Mouse (Mus musculus) frontal cortex, adult 2 months (tissue): ENCODE results near the gene Sh2d3c. TPM values are rescaled to one million over a fixed set of nuclear protein-coding genes. Genes with fewer than 3 reads are reported as not detected.

Experiments
- DNase-seq, 2 experiments: peaks; one replicate each; pipeline ENCODE4 v3.0.0; 2022; ENCODE audit warnings: low spot score in 1 of 2; ENCODE audit errors: extremely low spot score in 1 of 2
- polyA plus RNA-seq: library from polyadenylated mRNA; depleted of rRNA; stranded (reverse); fragments of >200 nt; gene quantifications from 2 replicates; pipeline ENCODE4 v1.2.3, GENCODE M21; 2012

Gene Sh2d3c
- polyA plus RNA-seq, 1 experiment = 28.6 TPM

DNA sequence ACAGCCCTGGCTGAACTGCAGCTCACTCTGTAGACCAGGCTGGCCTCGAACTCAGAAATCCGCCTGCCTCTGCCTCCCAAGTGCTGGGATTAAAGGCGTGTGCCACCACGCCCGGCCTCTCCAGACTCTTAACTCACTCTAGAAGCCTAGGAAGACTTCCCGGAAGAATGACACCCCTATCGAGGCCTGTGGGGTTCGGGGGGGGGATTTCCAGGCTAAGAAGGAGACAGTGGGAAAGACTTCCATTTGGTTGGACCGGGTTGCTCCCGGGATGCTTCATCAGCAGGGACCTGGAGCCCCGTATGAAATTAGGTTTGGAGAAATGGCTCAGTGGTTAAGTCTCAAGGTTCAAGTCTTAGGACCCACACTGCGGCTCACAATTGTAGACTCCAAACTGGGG lies 26.2 kb upstream of the Sh2d3c start:
- no peak for DNase-seq

DNA sequence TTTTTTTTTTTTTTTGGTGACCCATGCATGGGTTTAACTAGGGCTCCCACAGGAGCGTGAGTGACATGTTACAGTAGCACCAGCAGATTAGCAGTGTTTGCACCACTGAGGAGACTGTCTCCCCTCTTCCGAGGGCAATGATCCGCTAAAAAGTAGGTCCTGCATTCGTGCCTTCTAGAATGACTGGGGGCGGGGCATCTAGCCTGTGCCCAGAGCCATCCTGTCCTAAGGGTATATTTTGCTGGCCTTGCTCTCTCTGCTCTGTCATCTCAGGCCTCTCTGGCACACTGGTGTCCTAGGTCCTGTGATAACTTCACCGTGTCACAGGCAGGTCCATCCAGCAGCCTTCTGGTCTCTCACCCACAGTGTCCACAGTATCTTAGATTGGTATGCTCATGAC lies 21.2 kb upstream of the Sh2d3c start:
- no peak for DNase-seq

DNA sequence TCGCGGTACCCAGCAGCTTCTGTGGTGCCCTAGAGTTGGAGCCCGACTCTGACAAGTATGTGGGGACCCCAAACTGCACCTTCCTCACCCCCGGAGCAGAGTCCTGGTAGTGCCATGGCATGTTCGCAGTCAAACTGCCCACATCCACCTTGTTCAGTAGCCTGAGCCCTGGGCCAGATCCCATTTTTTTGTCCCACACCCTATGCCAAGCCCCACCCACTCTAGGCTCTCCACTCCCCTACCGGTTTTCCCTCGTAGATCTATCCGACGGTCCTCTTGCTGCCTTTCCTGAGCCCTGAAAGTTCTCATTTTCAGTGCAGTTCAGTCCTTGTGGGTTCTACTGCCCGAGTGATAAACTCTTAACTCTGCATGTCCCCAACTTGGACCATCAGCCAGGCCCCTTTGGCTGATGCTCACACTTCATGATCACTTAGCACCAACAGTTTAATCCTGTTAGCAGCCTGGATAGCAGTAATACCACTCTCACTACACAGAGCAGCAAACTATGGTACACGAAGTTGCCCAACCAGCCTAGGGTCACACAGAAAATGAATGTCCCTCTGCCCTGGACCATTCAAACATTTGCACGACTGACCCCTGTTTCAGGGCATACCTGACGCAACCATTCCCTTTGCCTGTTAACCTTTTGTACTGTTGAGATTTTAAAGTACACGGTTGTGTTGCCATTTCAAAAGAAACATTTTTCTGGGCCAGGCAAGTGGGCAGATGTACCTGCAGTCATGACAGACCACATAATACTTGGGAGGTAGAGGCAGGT lies 19.7 kb upstream of the Sh2d3c start:
- DNase-seq = no peak

DNA sequence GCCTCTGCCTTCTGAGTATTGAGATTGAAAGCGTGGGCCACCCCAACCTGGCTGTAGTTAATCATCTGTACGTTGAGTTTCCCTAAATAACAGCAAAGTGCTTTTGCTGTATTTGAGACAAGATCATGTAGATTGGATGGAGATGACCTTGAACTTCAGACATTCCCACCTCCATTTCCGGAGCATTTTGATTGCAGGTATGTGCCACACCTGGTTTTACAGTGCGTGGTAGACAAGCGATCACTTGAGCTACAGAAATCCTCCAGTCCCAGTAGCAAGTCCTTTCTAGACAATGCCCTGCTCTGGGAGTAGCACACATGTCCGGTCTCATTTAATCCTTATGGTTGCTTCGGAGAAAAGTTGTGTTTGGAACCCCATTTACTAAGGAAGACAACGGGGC lies 17.8 kb upstream of the Sh2d3c start:
- DNase-seq = no peak

DNA sequence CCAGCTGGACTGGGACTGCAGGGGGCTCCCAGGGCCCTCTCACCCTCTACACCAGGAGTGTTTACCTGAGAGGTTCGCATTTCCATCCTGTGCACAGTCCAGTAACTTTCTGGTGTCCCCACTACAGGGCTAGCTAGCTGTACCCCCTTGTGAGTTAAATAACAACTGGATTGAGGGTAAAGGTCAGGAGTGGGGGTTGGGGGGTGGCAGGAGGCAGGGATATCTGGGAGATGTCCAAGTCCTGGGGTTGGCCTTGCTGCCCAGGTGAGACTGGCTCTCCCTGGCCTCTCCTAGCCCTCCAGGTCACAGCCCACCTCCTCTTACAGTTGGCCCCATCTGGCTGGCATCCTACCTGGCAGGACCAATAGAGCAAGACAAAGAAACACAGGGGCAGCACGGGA lies 16.8 kb upstream of the Sh2d3c start, which contains the start of gene Fpgs:
TSS of gene Fpgs (minus strand) at position 125 of the 401 bp plus-strand sequence.
- DNase-seq = no peak

DNA sequence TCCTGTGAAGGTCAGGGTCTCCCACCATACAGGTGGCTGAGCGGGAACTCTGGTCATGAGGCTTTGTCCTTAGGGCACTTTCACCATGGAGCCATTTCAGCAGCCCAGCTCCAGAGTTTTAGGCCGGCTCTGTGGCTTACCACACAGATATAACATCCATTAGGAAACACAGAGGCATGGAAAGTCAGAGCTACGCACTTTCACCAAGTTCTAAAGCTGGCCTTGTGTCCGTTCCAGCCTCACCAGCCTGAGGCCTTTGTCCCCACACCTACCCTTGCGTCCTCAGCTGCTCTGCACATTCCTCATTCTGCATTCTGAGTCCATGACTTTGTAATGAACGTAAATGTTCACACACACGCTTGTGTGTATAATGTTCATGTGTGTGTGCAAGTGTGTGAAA lies 15.8 kb upstream of the Sh2d3c start:
- no peak for DNase-seq

DNA sequence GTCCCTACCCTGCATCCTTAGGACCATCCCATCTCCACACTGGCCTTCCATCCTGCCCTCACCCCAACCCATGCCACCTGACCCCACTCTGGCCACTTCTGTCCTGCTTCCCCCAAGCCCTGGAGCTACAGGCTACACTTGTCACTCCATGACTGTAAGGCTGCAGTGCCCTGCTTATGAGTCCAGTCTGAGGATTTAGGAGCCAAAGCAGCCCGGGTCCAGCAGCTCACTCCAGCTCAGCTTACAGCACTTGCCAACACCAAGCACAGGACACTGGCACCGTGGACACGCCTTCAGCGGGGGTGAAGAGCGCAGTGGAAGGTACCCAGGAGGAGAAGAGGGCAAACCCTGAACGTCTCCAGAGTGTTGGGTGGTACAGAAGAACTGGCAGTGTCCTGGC lies 13.9 kb upstream of the Sh2d3c start:
- DNase-seq = no peak

DNA sequence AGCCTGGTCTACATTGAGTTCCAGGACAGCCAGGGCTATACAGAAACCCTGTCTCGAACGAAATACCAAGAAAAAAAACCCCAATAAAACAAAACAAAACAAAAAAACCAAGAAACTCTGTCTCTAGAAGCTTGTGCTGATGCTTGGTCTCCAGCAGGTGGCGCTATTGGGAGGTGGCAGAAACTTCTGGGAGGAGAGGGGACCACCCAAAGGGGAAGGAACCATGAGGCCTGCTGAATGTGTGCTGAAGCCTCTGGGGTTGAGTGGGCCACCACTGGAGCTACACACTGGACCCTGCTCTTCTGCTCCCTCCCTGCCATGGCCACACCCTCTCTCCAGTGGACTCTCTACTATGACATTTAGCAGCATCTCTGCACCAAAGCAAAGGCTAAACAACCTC lies 12.2 kb upstream of the Sh2d3c start:
- no peak for DNase-seq

DNA sequence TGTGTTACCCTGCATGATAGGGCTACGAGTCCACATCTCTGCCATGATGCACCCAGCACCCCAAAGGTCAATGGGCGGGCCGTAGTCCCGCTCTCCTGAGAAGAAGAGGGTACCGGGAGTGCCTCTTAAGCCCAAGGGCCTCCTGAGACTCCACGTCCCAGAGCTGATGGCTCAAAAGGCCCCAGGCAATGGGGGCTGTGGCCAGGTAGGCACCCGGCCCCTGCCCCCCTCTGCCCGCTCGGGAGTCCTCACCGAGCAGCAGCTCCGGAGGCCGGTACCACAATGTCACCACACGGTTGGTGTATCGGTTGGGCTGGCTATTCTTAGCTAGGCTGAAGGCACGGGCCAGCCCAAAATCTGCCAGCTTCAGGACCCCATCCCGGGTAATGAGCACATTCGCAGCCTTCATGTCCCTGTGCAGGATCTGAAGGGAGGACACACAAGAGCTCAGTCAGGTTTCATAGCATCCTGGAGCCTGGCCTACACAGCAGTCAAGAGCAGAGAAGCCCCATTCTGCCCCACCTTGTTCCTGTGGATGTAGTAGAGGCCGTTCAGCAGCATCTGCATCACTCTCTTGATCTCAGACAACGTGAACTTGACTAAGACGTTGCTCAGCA lies 11.2 kb upstream of the Sh2d3c start:
- no peak for DNase-seq

DNA sequence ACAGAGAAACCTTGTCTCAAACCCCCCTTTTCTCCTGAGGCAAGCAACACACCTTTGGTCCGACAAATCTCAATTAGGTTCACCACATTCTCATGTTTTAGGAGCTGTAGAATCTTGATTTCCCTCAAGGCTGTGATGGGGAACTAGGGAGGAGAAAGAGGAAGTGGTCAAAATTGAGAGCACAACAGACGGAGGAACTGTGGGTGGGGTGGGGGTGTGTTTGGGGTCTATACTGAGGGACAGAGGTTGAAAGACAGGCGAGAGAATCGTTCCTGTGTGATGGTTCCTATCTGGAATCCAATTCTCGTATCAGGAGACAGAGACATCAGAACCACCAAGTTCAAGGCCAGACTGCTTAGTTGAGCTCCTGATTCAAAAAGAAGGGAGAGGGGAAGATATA lies 10.4 kb upstream of the Sh2d3c start:
- DNase-seq = no peak

DNA sequence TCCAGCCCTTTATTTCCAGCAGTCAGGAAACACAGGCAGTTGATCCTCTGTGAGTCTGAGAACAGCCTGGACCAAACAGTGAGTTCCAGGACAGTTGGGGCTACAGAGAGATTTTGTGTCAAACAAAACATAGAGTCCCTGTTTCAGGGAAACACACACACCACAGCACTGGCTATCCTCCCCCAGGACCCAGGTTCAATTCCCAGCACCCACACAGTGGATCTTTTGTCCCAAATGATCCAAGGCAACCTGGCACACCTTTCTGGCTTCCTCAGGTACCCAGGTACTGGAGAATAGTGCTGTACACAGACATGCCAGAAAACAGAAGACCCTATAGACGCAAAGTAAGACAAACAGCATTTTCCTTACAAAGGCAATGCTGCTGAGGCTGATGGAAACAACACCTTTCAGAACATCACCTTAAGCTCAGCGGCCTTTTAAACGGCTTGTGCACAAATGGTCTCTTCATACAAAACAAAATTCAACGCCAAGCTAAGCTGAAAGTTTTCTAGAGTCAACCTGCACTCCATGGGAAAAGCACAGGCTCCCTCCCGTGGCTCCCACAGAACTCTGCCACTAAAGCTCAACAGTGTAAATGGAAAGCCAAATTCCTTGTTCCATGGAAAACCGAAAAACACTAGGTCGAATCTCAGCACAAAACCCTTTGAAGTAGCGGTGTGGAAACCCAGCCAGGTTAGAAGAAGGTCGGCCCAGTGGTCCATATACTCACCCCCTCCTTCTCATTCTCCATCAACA lies 9.4 kb upstream of the Sh2d3c start:
- DNase-seq = no peak

DNA sequence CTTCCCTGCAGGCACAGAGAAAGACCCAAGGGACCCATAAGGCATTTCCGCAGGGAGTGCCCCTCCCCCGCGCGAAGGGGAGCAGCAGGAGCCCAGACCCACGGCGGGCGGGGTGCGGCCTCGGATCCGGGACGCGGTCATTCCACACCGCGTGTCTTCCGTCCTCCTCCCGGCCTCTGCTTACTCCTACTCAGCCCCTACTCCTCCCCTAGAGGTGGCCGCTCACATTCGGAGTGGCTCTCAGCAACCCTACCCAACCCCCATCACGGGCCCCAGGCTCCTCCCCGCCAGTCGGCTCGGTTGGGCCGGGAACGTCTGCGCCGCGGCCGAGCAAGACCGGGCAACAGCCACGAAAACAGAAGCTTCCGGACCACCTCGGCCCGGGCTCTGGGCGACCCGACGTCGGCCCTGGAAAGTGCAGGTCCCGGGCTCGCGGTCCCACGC lies 8.7 kb upstream of the Sh2d3c start:
- peak in 1 of 2 experiments; percentile 28 for DNase-seq

DNA sequence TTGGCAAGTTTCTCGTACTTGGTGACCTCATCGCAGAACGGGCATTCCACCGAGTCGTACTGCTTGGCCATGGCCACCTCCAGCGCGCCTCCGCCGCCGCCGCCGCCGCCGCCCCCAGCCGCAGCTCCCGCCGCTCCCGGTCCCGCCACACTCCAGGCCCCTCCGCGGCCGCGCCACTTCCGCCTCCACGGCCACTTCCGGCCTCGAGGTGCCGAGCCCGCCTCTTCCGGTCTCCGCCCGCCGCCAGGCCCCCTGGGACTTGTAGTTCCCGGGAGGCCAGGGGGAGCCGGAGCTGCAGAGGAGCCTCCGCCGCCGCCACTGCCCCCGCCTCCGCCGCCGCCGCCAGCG lies 8.3 kb upstream of the Sh2d3c start:
- DNase-seq = peak; percentile 84 to 91

DNA sequence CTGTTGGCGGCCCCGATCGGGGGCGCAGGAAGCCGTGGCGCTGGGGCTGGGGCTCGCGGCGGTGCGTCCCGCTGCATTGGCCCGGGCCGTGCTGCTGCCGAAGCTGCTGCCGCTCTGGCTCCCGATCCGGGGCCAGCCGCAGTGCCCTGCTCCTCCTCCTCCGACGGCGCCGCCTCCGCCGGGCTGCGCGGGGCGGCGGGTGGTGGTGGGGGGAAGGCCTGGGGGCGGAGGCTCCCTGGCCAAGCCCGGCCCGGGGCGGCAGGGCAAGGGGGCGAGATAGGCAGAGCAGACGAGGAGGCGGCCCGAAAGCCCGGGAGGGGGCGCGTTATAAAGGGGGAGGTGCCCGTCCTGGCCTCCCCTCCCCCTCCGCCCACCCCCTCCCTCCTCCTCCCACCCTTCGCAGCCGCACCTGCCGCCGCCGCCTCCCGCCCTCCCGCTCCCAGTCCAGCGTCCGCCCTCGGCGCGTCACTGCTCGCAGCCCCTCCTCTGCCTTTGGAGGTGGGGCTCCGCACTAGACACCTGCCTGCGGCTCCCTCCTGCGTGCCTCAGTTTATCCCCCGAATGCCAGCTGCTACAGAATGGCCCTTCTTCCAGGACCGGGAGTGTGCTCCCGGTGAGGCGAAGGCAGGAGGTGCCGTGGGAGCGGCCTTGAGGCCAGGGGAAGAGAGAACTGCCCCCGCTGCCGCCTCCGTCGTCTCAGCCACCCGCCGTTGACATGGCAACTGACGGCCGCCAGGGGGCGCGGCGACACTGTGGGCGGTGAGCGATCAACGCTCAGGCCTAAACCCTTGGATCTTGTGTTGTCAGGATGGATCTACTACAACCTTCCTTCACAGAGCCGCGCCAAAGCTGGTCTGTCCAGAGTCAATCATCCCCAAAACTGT lies 7.7 kb upstream of the Sh2d3c start, which contains the start of gene Cdk9:
TSS of gene Cdk9 (minus strand) at position 143 of the 884 bp plus-strand sequence.
- DNase-seq = peak; percentile 82 to 95

DNA sequence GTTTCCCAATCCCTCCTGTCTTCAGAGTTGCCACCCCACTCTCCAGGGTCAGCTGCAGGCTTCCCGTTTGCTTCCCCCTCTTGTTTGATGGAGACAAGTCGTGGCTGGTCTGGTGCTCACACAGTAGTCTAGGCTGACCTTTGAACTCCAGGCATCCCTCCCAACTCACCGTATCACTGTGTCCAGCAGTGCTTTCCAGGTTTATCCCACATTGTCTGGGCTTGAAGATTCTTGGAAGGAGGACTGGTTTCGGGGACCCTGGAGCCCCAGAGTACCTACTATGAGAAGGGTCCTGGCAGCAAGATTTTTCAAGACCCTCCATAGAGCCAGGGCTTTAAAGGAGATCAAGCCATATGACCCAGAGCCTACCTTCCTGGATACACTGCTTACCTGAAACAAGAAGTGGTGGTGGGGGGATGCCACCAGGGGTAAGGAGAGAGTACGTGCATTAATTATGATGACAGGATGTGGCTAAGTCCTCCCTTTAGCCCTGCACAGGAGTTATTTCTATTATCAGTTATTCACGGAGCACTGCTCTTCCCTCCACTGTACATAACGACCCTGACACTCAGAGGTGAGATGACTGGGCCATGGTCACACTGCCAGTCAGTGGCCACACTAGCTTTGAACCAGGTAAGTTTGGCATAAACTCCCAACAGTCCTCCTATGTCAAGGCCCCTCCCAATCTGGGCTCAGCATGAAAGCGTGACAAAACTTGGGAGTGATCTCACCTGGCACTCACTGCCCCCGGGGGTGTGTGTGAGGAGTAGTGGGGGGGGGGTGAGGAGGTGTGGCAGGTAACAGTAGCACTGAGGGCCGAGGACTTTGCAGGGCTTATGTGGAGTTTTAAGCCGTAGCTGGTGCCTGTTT lies 6.5 kb upstream of the Sh2d3c start:
- no peak for DNase-seq

DNA sequence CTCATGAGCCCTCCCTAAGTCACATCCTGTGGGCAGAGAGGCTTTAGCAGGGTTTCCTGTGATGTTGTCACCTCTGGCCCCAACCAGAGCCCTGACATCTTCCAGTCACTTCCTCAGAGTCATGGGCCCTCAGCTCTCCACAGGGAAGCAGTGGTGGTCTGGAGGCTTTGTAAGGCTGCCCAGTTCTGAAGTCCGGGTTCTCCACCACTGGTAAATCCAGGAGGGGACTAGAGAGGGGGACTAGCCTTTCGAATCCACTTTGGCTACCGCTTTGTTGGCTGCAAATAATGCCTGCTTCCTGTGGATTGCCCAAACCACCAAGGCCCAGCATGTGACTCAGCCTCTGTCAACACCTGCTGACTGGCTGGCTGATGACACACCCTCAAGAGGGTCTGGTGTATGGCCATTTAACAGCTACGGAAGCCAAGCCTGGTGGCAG lies 5.8 kb upstream of the Sh2d3c start:
- no peak for DNase-seq

DNA sequence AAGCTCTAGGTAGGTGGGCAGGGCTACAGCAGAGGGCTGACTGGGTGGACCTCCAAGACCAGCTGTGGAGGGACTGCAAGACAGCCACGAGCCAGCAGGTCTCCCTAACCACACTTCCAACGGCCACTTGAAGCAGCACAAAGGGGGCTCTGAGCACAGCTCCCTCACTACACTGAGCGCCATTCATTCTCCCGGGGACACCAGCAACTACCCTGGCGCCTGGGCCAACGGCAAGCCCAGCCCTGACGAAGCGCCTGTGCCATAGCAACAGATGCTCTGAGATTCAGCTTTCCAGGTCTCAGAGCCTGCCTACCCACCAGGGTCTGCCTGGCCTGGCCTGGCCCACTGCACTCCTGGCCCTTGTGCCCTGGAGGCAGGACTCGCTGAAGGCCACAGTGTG lies 2.1 kb upstream of the Sh2d3c start:
- DNase-seq = no peak

DNA sequence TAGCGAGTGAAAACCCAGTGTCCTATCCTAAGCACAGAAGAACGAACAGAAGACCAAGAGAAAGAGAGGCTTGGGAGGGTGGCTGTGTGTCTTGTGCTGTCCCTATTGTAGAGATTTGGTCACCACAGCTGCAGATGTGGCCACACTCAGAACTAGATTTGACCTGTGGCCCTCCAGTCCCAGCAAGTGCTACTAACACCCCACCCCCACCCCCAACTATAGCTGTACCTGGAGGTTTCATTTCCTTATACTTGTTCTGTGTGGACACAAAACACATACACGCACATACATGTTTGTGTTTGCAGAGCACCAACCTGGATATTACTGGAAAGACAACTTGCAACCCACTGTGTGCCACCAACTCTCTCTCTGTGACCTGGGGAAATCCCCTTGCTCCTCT lies 802 bp upstream of the Sh2d3c start:
- no peak for DNase-seq

DNA sequence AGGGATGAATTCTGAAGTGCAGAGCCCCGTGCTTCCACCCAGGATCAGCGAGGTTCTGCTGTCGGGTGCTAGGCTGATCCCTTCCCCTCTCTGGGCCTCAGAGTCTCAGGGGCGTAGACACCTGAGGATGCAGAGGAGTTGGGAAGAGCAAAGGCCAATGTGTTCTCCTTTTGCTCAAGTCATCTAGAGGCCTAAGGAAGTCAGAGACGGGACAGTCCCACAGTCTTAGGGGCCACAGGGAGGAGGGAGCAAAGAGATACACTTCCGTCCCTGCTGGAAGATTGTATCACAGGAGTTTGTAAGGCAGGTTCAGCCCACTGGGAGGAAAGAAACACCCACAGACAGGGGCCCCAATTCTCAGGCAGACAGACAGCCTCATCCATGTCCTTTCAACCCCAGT lies 1.2 kb downstream of the Sh2d3c start:
- no peak for DNase-seq

DNA sequence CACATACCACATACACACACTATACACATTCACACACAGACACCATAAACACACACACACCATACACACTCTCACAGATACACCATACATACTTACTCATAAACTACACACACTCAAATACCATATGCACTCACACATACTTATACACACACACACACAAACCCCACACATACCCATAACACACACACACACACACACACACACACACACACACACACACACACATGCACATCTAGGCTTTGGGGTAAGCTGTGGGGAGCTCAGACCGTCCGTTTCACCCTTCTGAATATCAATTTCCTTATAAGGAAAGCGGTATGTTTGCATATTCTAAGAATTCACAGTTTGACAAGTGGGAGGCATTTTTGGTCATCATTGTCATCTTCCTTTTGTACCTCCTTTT lies 1.7 kb downstream of the Sh2d3c start:
- no peak for DNase-seq
